Mouse (Mus musculus) lung, adult 2 months (tissue): ENCODE measurements around the gene Dpf1. TPM values are rescaled to one million over a fixed set of nuclear protein-coding genes. Genes with fewer than 3 reads are reported as not detected.

ENCODE experiments used
- DNase-seq: peaks from one replicate; pipeline ENCODE4 v3.0.0; 2022
- H3K4me1 ChIP-seq: fragments of 200-500 bp; 2 replicates; pipeline ENCODE4 v1.6.1; 2011; ENCODE audit warnings: low read length; ENCODE audit not compliant: control insufficient read depth, insufficient read depth
- H3K4me3 ChIP-seq: fragments of 200-500 bp; replicated peaks from 2 replicates; pipeline ENCODE3; 2011; ENCODE audit warnings: low read depth, mild to moderate bottlenecking, control low read depth, low read length; ENCODE audit errors: extremely low read depth
- CTCF ChIP-seq: fragments of 200-500 bp; IDR thresholded peaks from 2 replicates; pipeline ENCODE4 v1.5.1; 2011; ENCODE audit warnings: mild to moderate bottlenecking, low read length, control low read depth; ENCODE audit not compliant: insufficient read depth
- POLR2A ChIP-seq: fragments of 200-500 bp; IDR thresholded peaks from 2 replicates; pipeline ENCODE4 v1.6.1; 2011; ENCODE audit warnings: low read depth, mild to moderate bottlenecking, control low read depth, low read length, borderline replicate concordance; ENCODE audit errors: extremely low read depth
- WGBS: fragments of 180-500 bp; shearing (Covaris S2); methylation state at CpG from one replicate; pipeline ENCODE4 v1.1.7; 2018; 5-methylcytosine and 5-hydroxymethylcytosine counted together
- polyA plus RNA-seq: library from polyadenylated mRNA; depleted of rRNA; stranded (reverse); fragments of >200 nt; gene quantifications from 2 replicates; pipeline ENCODE4 v1.2.3, GENCODE M21; 2012

The Dpf1 gene
- polyA plus RNA-seq, 1 experiment, result 4.0 TPM

DNA sequence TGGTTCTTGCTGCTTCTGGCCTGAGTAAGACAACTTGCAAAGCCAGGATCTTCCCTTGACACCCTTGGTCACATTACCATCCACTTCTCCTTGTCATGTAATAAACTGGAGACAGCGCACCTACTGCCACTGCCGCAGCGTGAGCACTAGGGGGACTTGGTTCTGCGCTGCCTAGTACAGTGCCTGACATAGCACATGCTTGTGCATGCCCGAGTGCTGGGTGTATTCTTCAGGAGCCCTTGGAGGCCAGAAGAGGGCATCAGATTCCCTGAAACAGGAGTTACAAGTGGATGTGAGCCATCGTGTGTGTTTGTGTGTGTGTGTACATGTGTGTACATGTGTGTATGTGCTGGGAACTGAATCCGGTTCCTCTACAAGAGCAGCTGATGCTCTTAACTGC is 16.3 kb upstream of the Dpf1 start:
- DNase-seq, result no peak
- WGBS, result 77% methylated on average over 7 of the region's 7 CpGs

DNA sequence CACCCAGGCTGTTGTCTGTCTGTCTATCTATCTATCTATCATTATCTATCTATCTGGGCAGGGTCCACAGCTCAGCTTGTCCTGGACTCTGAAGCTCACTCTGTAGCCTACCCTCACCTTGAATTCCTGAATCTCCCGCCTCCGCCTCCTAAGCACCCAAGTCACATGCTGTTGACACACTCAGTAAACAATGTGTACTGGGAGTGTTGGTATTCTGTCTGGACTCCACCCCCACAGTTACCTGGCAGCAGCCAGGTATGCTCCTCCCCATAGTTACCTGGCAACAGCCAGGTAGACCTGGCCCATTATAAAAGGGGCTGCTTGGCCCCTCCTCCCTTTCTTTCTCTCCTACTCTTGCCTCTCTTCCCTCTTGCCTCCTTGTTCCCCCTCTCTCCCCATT is 15.7 kb upstream of the Dpf1 start:
- Histone ChIP-seq H3K4me1 (no peaks in the 10 kb centered on the region), H3K4me3 (no peak overlapping the region)
- 67% methylated on average over 2 of the region's 2 CpGs for WGBS
- TF ChIP-seq CTCF (no peak), POLR2A (no peak)
- DNase-seq, result no peak

More for the DNA sequence above, 16.3 kb upstream of the Dpf1 start:
- no peak overlapping the region for H3K4me3 ChIP-seq
- no peaks in the 10 kb centered on the region for H3K4me1 ChIP-seq
- TF ChIP-seq POLR2A, result no peak
- TF ChIP-seq CTCF, result no peak

DNA sequence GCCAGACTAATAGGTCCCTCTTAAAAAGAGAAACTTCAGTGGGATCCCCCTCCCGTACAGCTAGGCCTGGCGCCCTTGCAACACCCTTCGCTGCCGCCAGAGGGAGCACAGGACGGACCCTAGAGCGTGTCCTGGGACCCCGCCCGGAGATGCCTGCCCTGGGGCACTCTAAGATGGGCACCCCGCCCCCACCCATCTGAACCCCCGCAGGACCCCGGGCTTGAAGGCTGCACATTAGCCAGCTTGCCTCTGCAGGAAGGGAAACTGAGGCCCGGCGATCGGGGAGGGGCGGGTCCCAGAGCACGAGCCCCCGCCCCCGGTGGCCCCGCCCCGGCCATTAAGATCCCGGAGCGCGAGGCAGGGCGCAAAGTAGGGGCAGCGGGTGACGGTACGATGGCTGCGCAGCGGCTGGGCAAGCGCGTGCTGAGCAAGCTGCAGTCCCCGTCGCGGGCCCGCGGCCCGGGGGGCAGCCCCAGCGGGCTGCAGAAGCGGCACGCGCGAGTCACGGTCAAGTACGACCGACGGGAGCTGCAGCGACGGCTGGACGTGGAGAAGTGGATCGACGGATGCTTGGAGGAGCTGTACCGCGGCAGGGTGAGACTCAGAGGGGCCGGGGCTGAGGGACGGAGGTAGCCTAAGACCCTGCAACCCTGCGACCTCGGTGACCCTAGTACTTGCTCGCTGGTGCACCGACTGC is 14.7 kb upstream of the Dpf1 start, which contains the start of gene Ppp1r14a:
Gene Ppp1r14a, plus strand, starts transcription at position 367 of the 697 bp plus-strand sequence.
- DNase-seq, result peak; percentile 74
- Histone ChIP-seq H3K4me1 (no peaks in the 10 kb centered on the region), H3K4me3 (peak within 1 kb of the TSS; percentile 66)
- 2% methylated on average over 59 of the region's 59 CpGs for WGBS
- TF ChIP-seq CTCF, result peak; percentile 71
- TF ChIP-seq POLR2A, result peak; percentile 81; the same call in 1 of the 2 replicates

DNA sequence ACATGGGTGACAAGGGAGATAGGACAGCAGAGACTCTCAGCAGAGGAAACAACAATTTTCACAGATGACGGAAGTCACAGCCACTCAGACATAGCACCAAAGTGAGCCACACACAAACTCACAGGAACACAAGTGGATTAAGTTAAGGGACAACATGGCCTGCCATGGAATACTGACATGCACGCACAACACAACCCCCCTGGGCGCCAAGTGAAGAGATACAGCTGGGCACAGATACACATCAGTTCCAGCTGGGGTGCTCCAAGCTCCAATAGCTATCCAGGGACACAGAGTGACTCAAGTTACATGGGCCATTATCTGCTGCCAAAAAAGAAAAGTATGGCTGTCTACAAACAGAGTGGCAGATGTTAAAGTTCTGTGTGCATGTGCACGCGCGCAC is 13.9 kb upstream of the Dpf1 start:
- 80% methylated on average over 6 of the region's 6 CpGs for WGBS
- DNase-seq, result no peak
- TF ChIP-seq POLR2A (no peak), CTCF (no peak)
- H3K4me1 ChIP-seq, result peaks cover 3% of the 10 kb centered on the region; the same call in 1 of the 2 replicates
- H3K4me3 ChIP-seq, result peak overlapping the region; percentile 59

DNA sequence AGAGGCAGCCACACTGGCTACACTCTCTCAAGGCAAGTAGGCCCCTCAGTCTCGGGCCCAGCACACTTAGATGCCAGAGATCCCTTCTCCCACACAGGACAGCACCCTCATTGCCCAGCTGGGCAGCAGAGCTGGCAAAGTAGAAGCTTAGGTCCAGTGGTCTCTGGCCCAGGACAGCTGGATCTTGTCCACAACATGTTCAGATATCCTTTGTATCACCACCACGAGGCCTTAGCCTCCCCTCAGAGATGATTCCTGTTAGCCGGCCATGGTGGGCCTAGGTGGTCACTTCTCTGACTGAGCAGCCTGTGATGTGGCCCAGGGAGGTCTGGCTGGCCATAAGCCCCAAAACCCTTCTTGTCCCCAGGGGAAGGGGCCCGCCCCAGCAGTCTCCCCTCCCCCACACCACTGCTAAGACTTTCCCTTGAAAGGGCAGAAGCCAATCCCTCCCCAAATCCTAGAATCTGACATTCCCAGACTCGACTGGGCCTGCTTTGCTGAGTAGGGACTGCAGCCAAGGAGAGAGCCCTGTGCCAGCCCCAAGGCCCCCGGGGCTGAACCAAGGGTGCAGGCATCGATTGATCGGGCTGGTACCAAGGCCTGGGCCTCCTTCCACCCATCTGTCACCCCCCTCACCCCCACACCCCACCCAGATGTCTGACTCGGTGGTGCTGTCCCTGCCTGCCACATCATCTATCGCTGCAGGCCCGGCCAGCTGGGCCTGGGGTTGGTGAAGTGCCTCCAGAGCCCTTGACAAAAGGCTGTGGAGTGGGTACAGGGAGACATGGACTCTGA is 12.9 kb upstream of the Dpf1 start:
- TF ChIP-seq POLR2A (0 out of 2 replicates have a peak, but pooled peaks have one; percentile 10), CTCF (no peak)
- H3K4me3 ChIP-seq, result peak overlapping the region; percentile 50
- DNase-seq, result no peak
- 64% methylated on average over 11 of the region's 11 CpGs for WGBS
- H3K4me1 ChIP-seq, result peaks cover 3% of the 10 kb centered on the region; the same call in 1 of the 2 replicates

DNA sequence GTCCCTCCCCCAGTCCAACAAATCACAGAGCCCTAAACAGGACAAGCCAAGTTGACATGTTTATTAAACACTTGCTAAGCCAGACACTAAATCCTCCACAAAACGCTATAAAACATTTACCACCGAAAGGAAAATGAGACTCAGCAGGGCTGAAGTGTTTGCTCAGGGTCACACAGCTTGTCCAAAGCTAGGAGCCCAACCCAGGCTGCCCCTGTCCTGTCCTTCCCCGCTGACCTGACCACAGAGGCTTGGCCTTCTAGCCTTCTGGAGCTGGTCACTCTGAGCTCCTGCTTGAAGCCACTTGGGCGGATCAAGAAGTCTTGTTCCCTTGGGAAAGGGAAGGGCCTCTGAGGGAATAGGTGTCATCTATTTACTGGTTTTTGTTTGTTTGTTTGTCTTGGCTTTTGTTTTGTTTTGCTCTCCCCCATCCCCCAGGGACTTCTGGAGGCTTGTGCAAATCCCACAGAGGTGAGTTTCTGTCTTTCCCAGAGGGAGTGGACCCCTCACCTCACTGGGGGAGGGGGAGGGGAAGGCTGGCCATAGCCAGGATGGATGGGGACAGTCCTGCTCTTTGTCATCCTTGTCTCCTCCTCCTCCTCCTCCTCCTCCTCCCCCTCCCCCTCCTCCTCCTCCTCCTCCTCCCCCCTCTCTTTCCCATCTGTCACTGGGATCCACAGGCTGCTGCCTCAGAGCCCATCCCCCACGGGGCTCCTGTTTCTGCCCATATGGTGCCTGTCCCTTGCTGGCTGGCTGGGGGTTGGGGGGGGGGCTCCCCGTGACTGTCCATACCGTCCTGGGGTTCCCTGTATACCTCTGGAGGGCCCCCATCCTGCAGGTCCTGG is 11.9 kb upstream of the Dpf1 start:
- no peak for DNase-seq
- Histone ChIP-seq H3K4me3 (no peak overlapping the region), H3K4me1 (peaks cover 3% of the 10 kb centered on the region; the same call in 1 of the 2 replicates)
- TF ChIP-seq POLR2A (no peak; the same call in 1 of the 2 replicates), CTCF (no peak)
- 24% methylated on average over 7 of the region's 7 CpGs for WGBS

DNA sequence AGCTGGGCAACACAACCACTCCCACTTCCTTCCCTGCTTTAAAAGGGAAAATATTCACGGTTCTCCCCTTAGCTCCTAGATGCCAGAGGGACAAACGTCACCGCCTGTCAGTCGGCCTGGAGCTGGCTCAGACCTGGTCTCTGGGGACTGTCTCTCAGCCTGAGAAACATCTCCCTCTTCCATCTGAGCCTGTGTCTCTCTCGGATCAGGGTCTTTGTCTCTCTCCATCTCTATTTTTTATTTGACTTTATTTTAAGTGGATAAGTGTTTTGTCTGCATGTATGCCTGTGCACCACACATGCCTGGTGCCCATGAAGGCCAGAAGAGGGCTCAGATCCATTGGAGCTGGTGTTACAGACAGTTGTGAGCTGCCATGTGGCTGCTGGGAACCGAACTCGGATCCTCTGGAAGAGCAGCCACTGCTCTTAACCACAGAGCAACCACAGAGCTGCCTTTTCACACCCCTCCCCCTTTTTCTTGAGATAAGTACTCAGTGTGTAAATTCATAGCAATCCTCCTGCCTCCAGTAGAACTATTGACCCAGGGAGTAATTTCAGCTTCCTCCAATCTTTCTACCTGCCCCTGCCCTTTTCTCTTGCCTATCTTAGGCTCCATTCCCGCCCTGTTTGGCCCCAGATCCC is 11.2 kb upstream of the Dpf1 start:
- Histone ChIP-seq H3K4me3 (no peak overlapping the region), H3K4me1 (peaks cover 3% of the 10 kb centered on the region; the same call in 1 of the 2 replicates)
- WGBS, result 35% methylated on average over 8 of the region's 8 CpGs
- TF ChIP-seq CTCF, result no peak
- peak; percentile 21; the same call in 1 of the 2 replicates for TF ChIP-seq POLR2A
- no peak for DNase-seq

DNA sequence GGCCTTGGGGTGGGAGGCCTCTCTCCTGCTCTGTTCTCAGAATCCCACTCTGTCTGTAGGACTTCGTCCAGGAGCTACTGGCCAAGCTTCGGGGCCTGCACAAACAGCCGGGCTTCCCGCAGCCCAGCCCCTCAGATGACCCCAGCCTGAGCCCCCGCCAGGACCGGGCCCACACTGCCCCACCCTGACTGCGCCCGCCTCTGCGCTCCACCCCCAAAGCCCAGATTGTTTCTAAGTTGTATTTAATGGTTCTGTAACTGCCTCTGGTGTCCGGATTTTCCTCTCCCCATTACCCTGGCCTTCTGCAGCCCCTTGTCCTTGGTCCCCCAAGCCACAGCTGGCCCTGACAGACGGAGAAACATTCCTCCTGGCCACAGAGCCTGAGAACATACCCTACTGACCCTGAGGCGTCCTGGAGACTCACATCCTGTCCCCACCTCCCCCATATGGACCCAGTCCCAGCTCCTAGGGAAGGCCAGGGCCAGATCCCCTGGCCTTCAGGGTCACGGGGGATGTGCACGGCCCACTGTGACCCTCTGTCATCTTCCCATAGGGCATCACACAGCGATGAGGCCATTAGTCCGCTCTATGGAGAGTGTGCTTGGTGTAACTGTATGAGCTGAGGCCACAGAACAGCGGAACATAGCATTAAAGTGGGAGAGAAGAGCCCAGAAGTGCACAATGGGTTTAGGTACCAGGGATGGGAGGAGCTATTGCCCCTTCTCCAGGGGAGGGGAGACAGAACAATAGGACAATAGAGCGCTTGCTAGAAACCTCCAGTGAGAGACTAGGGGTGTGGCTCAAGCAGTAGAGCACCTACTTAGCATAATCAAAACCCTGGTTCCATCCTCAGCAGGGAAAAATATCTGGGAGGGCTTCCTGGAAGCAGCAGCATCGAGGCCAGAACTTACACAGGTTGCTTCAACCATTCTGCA is 10.4 kb upstream of the Dpf1 start:
- 49% methylated on average over 19 of the region's 19 CpGs for WGBS
- Histone ChIP-seq H3K4me1 (peaks cover 3% of the 10 kb centered on the region; the same call in 1 of the 2 replicates), H3K4me3 (no peak overlapping the region)
- TF ChIP-seq CTCF, result no peak
- no peak; the same call in 1 of the 2 replicates for TF ChIP-seq POLR2A
- no peak for DNase-seq
